Mouse (Mus musculus) megakaryocyte progenitor cell, adult 5-6 weeks (primary cell): ENCODE measurements around the gene Krtap9-5. TPM values are rescaled to one million over a fixed set of nuclear protein-coding genes. Genes with fewer than 3 reads are reported as not detected.

Experiments
- total RNA-seq, 2 experiments: library from RNA; stranded (forward) in 1 of 2; stranded (reverse) in 1 of 2; fragments of 157-497, 149-512 nt in 1 of 2; fragments of 200-1000 nt in 1 of 2; gene quantifications; 2 replicates each; pipeline versions ENCODE4 v1.2.3 to v1.2.4; 2015 to 2017

The Krtap9-5 gene
- total RNA-seq, 2 experiments from 2014 or later: not detected

Other genes starting within 250 kb of the Krtap9-5 start
Only the 30 nearest of the 32 such genes appear.
- gene Gm11595, start 175.6 kb upstream of the Krtap9-5 start, total RNA-seq (2015): not detected in 2 replicates
- not detected in 2 replicates for gene Gm11595, start 175.6 kb upstream of the Krtap9-5 start, total RNA-seq (2017)
- not detected in 2 replicates for gene Krtap4-8, start 167.8 kb upstream of the Krtap9-5 start, total RNA-seq (2015)
- not detected in 2 replicates for gene Krtap4-8, start 167.8 kb upstream of the Krtap9-5 start, total RNA-seq (2017)
- gene Krtap4-9, start 163.3 kb upstream of the Krtap9-5 start, total RNA-seq (2015): not detected in 2 replicates
- not detected in 2 replicates for gene Krtap4-9, start 163.3 kb upstream of the Krtap9-5 start, total RNA-seq (2017)
- gene Gm11596, start 155.0 kb upstream of the Krtap9-5 start, total RNA-seq (2015): not detected in 2 replicates
- gene Gm11596, start 155.0 kb upstream of the Krtap9-5 start, total RNA-seq (2017): not detected in 2 replicates
- gene Gm11569, start 149.5 kb upstream of the Krtap9-5 start, total RNA-seq (2015): not detected in 2 replicates
- gene Gm11569, start 149.5 kb upstream of the Krtap9-5 start, total RNA-seq (2017): not detected in 2 replicates
- not detected in 2 replicates for gene Gm11554, start 144.0 kb upstream of the Krtap9-5 start, total RNA-seq (2015)
- not detected in 2 replicates for gene Gm11554, start 144.0 kb upstream of the Krtap9-5 start, total RNA-seq (2017)
- not detected in 2 replicates for gene Krtap4-13, start 138.6 kb upstream of the Krtap9-5 start, total RNA-seq (2015)
- gene Krtap4-13, start 138.6 kb upstream of the Krtap9-5 start, total RNA-seq (2017): not detected in 2 replicates
- not detected in 2 replicates for gene Gm11564, start 132.8 kb upstream of the Krtap9-5 start, total RNA-seq (2015)
- not detected in 2 replicates for gene Gm11564, start 132.8 kb upstream of the Krtap9-5 start, total RNA-seq (2017)
- not detected in 2 replicates for gene 2300003K06Rik, start 110.4 kb upstream of the Krtap9-5 start, total RNA-seq (2015)
- gene 2300003K06Rik, start 110.4 kb upstream of the Krtap9-5 start, total RNA-seq (2017): not detected in 2 replicates
- not detected in 2 replicates for gene Krtap4-16, start 96.9 kb upstream of the Krtap9-5 start, total RNA-seq (2015)
- gene Krtap4-16, start 96.9 kb upstream of the Krtap9-5 start, total RNA-seq (2017): not detected in 2 replicates
- not detected in 2 replicates for gene Gm11568, start 90.6 kb upstream of the Krtap9-5 start, total RNA-seq (2015)
- not detected in 2 replicates for gene Gm11568, start 90.6 kb upstream of the Krtap9-5 start, total RNA-seq (2017)
- not detected in 2 replicates for gene Gm11559, start 84.0 kb upstream of the Krtap9-5 start, total RNA-seq (2015)
- not detected in 2 replicates for gene Gm11559, start 84.0 kb upstream of the Krtap9-5 start, total RNA-seq (2017)
- not detected in 2 replicates for gene Krtap9-1, start 75.1 kb upstream of the Krtap9-5 start, total RNA-seq (2015)
- not detected in 2 replicates for gene Krtap9-1, start 75.1 kb upstream of the Krtap9-5 start, total RNA-seq (2017)
- gene Gm11567, start 69.3 kb upstream of the Krtap9-5 start, total RNA-seq (2015): not detected in 2 replicates
- not detected in 2 replicates for gene Gm11567, start 69.3 kb upstream of the Krtap9-5 start, total RNA-seq (2017)
- gene Krtap31-1, start 40.6 kb upstream of the Krtap9-5 start, total RNA-seq (2015): not detected in 2 replicates
- not detected in 2 replicates for gene Krtap31-1, start 40.6 kb upstream of the Krtap9-5 start, total RNA-seq (2017)
- not detected in 2 replicates for gene Gm11565, start 33.7 kb upstream of the Krtap9-5 start, total RNA-seq (2015)
- gene Gm11565, start 33.7 kb upstream of the Krtap9-5 start, total RNA-seq (2017): not detected in 2 replicates
- not detected in 2 replicates for gene Krtap31-2, start 12.2 kb upstream of the Krtap9-5 start, total RNA-seq (2015)
- gene Krtap31-2, start 12.2 kb upstream of the Krtap9-5 start, total RNA-seq (2017): not detected in 2 replicates
- gene Krtap29-1, start 30.6 kb downstream of the Krtap9-5 start, total RNA-seq (2015): not detected in 2 replicates
- not detected in 2 replicates for gene Krtap29-1, start 30.6 kb downstream of the Krtap9-5 start, total RNA-seq (2017)
- not detected in 2 replicates for gene Krtap16-1, start 38.1 kb downstream of the Krtap9-5 start, total RNA-seq (2015)
- gene Krtap16-1, start 38.1 kb downstream of the Krtap9-5 start, total RNA-seq (2017): not detected in 2 replicates
- not detected in 2 replicates for gene Krtap17-1, start 45.5 kb downstream of the Krtap9-5 start, total RNA-seq (2015)
- not detected in 2 replicates for gene Krtap17-1, start 45.5 kb downstream of the Krtap9-5 start, total RNA-seq (2017)
- gene Krt33a, start 67.7 kb downstream of the Krtap9-5 start, total RNA-seq (2015): not detected in 2 replicates
- gene Krt33a, start 67.7 kb downstream of the Krtap9-5 start, total RNA-seq (2017): not detected in 2 replicates
- gene Krt33b, start 81.4 kb downstream of the Krtap9-5 start, total RNA-seq (2015): not detected in 2 replicates
- gene Krt33b, start 81.4 kb downstream of the Krtap9-5 start, total RNA-seq (2017): not detected in 2 replicates
- gene Krt34, start 93.1 kb downstream of the Krtap9-5 start, total RNA-seq (2015): not detected in 2 replicates
- not detected in 2 replicates for gene Krt34, start 93.1 kb downstream of the Krtap9-5 start, total RNA-seq (2017)
- gene Krt31, start 102.1 kb downstream of the Krtap9-5 start, total RNA-seq (2015): not detected in 2 replicates
- not detected in 2 replicates for gene Krt31, start 102.1 kb downstream of the Krtap9-5 start, total RNA-seq (2017)
- not detected in 2 replicates for gene Krt32, start 139.8 kb downstream of the Krtap9-5 start, total RNA-seq (2015)
- gene Krt32, start 139.8 kb downstream of the Krtap9-5 start, total RNA-seq (2017): not detected in 2 replicates
- not detected in 2 replicates for gene Krt35, start 147.8 kb downstream of the Krtap9-5 start, total RNA-seq (2015)
- not detected in 2 replicates for gene Krt35, start 147.8 kb downstream of the Krtap9-5 start, total RNA-seq (2017)
- gene Krt36, start 157.2 kb downstream of the Krtap9-5 start, total RNA-seq (2015): not detected in 2 replicates
- not detected in 2 replicates for gene Krt36, start 157.2 kb downstream of the Krtap9-5 start, total RNA-seq (2017)
- not detected in 2 replicates for gene Krt13, start 173.1 kb downstream of the Krtap9-5 start, total RNA-seq (2015)
- not detected in 2 replicates for gene Krt13, start 173.1 kb downstream of the Krtap9-5 start, total RNA-seq (2017)
- not detected in 2 replicates for gene Krt15, start 187.5 kb downstream of the Krtap9-5 start, total RNA-seq (2015)
- gene Krt15, start 187.5 kb downstream of the Krtap9-5 start, total RNA-seq (2017): not detected in 2 replicates
- not detected in 2 replicates for gene Krt19, start 200.2 kb downstream of the Krtap9-5 start, total RNA-seq (2015)
- gene Krt19, start 200.2 kb downstream of the Krtap9-5 start, total RNA-seq (2017): not detected in 2 replicates